Mouse (Mus musculus) A20 (cell line): Measurements from ENCODE around the gene Kbtbd12.

ENCODE experiments used
- DNase-seq: peaks from one replicate; pipeline ENCODE4 v3.0.0-alpha.2; 2011; ENCODE audit warnings: low read depth, low spot score

The Kbtbd12 gene

DNA sequence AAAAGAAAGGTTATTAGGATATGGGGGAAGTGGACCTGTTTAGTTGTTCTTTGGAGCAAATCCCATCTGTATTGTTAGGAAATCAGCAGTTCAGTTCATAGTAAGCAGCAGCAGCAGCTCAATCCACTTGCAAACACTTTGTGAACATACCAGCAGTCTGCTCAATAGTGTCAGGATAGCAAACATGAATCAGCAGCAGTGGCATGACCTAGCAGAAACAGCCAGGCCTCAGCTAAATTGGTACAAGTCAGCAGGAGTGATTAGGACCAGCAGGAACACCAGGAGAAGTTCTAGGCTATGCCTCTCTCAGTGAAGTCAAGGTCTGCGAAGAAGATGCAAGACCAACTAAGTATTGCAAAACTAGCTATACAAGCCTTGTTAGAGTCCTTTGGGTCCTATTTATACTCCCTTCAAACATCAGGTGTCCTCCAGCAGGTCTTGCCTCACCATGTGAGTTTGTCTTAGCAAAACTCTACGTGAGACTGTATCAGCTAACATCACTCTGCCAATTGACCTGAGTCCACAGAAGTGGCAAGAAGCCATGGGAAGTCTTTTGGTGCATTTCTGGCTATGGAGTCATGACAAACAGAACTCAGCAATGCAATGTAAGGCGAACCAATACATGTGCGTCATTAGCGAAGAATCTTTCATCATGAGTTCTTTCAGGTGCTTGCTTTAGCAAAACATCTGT is at the start of gene Kbtbd12:
Gene Kbtbd12, minus strand, starts transcription at position 340 of the 691 bp plus-strand sequence.
- no peak for DNase-seq

DNA sequence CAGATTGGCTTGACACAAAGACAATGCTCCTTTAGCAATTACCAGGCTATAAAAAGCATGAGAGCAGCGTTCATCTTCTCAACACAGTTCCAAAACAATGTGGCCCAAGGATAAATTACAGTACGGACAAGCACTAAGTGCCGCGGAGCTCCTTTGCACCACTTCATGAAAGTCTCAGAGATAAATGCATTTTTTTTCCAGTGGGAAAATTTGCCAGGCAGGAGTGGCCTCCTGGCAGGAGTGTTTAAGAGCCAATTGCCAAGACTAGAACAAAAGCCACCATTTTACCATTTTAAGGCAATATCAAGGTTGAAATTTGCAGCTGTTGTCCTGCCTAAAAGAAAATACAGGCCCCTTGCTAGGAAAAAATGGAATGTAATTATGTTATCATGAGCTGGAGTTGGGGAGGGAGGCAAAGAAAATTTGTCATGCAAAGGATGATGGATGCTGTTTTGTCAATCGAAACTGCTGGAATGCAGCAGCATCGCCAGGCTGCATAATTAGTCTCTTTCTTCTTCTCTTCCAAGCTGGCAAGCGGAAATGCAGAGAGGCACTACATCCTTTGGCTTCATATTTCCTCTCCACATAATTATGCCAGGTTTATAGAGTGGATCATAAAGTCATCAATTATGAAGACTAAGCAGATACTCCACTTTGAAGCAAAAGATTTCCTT is 45.8 kb upstream of the Kbtbd12 start:
- DNase-seq: no peak

DNA sequence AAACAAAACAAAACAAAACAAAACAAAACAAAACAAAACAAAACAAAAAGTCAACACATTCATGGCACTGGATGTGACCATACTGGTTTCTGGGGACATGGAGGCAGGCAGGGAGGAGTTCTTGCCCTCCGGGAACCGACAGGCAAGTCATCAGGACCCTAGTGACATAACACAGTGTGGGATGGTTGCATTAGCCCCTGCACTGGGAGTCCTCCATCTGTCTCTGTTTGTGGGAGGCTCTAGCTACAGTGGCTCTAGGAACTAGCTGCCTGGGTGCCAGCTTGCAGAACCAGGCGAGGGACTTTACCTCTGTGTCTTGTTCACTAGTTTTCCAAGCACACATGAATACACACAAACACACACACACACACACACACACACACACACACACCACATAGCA is 43.3 kb upstream of the Kbtbd12 start:
- no peak for DNase-seq

DNA sequence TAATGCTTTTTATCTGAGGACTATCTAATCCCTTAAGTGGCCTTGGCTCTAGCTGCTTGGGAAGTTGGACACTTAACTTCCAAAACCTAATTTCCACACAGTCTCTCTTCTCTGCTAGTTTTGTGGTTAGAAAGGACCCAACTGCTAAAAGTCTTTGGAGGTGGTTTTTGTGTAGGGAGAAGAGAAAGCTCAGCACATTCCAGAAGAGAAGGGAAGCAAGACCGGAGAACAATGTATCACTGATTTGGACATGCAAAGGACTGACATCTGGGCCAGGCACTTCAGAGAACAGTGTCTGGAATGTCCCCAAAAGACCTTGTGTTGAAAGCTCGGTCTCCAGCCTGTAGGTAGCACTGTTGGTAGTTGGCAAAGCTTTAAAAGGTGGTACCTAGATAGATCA is 40.0 kb upstream of the Kbtbd12 start:
- DNase-seq: no peak

DNA sequence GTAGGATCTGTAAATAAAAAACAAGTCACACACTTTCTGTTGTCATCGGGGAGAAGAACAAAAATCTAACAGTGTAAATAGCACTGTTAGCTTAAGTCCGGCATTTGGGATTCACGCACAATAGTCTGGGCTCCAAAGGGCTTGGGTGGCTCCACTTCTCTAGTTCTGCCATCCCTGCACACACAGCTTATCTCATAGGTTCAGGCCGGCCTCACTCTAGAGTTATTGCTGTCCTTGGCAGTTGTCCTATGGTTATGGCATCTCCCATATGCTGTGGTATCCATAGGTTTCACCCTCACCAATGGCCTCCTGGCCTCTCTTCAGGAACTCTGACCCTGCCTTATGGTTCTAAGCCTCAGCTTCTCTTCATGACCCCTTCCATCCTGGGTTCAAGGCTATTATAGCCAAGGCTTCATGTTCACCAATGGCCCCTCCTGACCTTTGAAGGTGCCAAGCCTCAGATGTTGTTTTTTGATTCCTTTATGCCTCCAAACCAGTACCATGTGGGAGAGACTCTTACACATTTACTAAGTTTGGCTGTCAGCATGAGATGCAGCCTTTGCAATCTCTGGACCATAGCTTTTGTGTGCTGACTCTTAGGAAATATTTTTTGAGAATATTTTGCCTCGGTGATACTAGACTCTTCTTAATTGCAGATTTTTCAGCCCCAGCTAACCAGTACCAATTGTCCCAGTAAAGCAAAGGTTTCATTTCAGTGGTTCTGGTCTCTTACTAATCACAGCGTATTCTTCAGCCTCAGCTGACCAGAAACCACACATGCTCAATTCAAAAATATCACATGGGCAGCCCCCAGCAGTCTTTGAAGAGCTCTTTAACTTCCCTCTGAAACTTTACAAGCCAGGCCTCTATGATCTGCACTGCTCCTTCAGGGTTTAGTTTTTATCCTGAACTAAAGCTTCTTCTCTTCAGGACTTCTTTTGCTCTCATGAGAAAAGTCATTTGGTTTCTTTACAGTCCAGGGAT is 39.3 kb upstream of the Kbtbd12 start:
- DNase-seq: peak; percentile 72

DNA sequence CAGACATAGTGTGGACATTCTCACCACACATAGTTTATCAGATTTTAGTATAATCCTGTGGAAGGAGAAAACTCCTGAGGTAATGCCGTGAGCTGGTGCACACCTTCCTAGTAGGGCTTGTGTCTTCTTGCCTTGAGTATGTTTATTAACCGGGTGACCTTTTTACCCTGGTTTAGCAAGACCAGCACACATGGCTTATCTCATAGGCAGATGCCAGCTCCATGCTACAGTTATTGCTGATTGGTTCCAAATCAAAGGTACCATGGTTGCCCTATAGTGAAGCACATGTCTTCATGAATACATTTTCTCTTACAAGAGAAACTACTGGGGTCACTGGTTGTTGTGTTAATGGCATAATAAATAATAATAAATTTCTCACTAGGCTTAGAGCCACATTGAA is 38.1 kb upstream of the Kbtbd12 start:
- no peak for DNase-seq

DNA sequence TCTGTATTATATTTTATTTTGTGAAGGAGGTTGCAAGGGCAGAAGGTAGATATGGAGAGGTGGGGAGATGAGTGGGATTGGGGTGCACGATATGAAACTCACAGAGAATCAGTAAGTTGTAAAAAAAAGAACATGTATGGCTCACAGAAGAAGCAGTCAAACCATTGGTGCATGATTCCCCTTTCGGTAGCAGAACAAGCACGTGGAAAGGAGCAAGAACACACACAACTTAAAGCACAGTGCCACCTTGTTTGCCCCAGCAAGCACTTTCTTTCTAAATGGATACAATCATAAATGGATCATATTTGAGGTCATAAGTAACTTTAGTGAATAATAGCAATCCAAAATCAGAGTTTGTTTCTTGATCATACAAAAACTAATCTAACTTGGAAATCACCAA is 24.5 kb upstream of the Kbtbd12 start:
- peak; percentile 61 for DNase-seq

DNA sequence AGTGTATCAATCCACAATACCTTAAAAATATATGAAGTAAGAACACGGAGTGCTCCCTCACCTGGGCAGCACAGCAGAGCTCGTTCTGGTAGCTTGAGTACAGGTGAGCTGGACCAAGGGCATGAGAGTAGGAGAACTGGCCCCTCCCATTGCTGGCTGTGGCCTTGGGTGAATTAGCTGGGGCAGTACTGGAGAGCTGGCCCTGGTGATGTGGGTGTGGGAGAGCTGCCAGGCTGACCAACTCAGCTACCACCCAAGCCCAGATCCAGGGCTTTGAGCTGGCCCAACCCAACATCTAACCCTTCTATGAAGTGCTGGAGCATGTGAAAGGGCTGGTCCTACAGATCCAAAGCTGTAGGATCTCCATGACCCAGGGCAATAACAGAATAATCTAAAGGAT is 23.9 kb upstream of the Kbtbd12 start:
- no peak for DNase-seq

DNA sequence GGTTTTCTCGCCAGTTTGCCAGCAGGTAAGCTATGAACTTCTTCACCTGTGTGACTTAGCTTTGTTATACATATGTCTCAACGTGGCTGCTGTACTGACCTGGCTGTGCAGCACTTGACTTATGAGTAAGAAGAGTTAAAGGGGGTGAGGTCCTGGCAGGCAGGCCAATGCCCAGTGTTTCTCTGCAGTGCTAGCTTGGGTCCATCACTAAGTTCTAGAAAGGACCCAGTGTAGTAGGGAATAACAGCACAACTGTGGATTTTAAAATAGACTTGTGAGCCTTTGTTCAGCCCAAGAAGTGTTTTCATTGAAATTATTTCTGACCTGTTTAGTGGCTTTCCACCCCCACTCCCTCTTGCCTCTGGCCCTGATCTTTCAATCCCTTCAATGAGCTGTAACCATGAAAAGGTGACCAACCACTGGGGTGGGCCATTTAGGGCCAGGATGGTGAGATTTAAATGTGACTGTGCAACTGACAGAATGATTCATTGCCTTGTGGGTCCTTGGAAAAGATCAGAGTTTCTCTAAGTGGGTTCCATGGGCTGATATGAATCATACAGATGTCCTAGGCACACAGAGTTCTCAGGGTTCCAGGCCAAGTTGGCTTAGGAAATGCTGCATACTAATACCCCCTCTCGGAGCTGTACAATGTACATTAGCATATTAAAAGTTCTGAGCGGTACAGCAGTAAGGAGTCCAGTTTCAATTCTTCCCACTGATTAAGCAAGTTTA is 10.0 kb upstream of the Kbtbd12 start:
- no peak for DNase-seq

DNA sequence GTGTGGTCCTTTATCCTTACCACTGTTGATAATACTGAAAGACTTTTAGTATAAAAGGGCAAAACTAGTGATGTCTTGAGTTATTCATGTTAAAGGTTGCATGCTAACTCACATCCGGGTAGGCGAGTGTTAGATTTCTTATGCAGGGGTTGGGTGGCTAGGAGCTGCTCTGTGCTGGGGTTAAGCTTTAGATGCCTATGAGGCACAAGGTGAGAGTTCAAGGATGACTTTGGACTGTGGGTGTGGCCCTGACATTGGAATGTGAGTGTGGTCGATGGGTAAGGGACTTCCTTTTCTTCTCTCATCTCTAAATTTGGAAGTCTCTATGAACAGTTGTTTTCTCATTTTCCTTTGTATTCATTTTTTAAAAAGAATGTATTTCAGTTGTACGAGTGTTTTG is 7.0 kb upstream of the Kbtbd12 start:
- no peak for DNase-seq

DNA sequence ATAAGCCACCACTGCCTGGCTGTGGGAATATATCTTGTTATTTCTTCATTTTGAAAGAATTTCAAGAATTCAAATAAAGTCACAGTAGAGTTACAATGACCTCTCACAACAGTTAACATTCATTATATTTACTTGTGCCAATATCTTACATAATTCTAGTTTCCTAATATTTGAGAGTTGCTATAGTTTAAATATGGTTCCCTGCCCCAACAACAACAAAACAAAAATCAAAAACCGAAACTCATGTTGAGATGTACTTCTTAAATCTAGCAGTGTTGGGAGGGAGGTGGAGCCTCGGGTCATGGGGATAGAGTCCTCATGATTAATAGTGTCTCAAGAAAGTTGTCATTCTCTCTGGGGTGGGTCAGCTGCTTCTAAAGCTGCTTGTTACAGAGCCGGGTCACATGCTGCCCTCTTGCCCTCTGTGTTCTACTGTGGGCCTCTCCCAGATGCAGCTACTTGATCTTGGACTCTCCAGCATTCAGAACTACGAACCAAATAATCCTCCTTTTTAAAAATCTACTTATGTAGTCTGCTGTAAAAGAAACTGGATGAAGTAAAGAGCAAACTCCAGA is 3.7 kb upstream of the Kbtbd12 start:
- no peak for DNase-seq

DNA sequence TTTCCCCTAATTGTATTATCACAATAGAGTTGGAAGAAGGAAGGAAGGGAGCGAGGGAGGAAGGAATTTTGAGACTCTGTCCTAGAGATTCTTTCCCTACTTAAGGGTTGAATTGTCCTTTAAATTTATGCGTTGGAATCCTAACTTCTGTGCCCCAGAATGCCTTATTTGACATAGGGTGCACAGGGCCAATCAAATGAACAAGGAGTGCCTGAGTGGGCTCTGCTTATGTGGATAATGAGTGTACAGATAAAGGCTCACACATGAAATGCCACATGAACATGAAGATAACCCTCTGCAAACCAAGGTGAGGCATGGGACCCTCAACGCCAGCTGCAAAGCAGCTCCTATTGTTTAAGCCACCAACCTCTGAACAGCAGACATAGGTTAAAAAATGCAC is 2.6 kb upstream of the Kbtbd12 start:
- DNase-seq: no peak

DNA sequence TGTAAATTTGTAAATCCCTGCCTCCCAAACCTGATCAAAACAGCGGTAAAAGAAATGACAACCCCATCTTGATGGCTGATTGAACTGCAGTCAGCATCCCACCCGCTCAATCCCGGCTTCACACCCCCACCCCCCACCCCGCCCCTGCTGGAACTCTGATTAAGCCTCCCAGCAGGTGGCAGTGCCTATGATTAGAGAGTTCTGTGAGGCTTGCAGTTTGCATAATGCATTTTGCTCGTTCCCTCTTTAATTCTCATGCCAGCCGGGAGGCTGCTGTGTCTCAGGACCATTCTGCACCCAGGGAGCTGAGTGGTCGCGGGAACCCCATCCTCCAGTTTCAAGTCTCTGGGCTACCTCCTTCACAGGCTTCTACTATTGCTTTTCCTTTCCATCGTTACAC is 2.2 kb upstream of the Kbtbd12 start:
- no peak for DNase-seq

DNA sequence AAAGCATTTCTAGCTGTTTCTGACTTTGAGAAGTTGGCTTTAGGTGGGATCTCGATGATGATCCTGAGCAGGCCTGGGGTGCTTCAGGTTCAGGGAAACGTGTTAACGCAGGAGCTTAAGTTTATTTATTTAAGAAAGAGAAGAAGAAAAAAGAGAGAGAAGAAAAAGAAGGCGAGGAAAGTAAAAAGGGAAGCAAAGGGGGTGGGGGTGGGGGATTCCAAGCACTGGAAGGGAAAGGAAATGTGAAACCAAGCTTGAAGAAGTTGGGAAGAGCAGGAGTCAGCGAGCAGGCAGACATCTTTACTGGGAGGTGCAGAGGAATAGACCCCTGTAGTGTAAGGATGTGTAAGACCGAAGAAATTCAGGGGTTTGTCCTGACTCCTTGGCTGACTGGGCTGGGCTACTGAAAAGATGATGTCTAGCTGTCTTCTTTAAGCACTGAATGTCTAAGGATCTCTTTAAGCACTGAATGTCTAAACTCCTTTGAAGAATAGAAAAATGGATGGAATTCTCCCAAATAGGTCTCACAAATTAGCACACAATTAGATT is 1.7 kb upstream of the Kbtbd12 start:
- DNase-seq: no peak

DNA sequence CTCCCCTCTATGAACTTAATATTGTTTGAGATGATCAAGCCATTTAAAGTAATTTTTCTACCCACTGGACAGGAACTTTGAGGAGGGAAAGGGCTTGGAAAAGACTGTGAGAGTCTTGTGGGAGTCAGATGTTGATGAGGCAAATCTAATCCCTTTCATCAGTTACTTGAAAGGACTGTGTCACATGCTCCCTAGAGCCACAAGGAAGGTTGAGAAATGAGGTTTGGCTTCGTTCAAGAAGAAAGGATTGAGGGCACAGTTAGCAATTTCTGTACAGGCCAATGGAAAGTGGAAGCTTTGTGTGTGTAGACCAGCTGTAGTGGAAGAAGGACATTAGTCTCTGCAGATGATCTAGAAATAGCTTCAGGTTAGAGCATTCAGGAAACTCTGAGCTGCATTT is 1.2 kb upstream of the Kbtbd12 start:
- DNase-seq: no peak

DNA sequence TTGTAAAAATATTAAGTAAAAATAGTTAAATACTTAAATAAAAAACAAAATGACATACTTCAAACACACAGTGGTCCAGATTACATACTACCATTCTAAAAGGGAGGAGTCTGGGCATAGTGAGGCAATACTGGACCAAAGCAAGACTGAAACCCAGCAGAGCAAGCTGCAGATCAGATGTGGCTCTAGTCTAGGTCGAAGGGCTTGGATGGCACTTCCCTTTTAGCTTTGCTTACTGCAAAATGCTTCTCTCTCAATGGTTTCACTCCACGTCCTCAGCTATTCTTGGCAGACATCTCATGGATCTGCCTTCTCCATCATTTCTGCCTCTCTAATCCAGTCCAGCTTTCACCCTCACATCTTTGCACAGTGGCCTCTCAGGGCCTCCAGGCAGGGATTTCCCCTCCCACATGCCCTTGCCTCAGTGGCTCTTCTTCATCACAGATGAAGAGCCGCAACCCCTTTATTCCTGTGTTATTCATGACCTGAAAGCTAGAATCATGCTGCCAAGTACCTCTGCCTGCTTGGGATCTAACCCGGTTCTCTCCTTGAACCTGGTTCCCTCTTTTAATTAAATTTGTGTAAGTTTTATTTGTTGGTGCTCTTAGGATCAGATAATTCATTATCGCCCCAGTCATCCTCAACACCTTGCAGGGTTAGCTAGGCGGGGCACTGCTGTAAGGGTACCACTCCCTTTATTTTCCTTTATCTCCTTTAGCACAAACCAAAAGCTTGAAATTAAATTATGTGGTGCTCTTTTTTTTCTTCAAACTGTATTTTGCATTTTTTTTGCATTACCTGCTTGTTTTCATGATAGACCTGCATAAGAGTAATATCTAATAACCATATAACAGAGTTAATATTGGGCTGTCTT is 1.6 kb downstream of the Kbtbd12 start:
- DNase-seq: peak; percentile 51

DNA sequence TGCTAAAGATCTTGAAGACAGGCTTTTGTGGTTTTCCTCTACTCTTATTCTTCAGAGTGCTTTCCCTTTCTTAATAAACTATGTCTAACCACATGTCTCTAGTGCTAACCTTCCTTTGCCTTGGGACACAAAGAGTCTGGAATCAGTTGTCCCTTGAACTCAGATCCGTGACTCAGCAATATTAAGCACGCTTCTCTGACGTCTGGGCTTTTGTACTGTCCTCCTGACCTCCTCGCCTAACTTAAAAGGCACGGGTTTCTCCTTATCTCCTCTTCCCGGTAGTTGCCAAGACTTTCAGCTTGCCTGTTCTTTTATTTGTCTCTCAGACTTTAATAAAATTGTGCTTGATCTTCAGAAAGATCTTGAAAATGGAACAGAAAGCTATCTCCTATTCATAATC is 6.5 kb downstream of the Kbtbd12 start:
- no peak for DNase-seq

DNA sequence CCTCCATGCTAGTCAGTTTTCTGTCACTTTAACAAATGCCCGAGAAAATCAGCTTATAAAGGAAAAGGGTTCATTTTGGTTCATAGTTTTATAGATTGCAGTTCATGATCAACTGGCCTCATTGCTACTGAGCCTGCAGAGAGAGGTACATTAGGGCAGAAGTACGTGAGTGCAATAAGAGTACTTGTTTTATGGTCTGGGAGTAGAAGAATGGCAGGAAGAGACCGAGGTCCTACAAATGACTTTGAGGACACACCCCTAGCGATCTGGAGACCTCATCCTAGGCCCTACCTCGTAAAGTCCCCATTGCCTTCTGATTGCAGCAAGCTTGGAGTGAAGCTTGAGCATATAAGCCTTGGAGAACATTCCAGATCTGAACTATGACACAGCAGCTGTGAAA is 7.2 kb downstream of the Kbtbd12 start:
- DNase-seq: no peak

DNA sequence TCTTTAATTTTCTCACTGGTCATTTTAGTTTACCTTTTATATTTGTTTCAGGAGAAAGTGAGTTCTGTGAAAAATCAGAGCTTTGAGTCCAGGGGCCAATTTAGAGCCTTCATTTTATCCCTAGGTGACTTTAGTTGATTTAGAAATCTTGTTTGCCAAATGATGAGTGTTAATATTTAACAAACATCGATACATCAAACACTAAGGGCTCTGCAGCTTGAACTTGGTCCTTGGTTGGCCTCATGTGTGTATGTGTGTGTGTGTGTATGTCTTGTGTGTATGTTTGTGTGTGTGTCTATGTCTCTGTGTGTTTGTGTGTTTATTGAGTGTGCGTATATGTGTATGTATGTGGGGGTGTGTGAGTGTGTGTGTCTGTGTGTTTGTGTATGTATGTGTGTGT is 7.9 kb downstream of the Kbtbd12 start:
- DNase-seq: no peak

DNA sequence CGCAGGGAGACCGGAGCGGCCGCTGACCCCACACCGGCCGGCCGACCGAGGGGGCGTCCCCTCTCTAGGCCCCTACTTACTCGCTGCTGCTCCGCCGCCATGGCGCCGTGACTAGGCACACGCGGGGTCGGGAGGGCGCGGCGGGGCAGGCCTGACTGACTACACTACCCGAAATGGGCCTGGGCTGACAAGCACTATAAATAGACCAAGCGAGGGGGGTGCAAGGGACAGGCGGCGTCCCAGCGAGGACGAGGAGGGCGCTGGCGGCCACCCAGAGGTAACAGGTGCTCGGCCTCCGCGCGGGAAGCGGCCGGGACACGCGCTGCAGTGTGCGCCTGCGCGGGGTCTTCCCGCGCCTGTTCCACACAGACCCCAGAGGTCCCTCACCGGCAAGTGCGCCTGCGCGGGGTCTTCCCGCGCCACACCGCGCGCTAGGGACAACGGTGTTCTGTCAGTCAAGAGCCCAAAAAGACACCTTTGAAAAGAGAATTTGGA is 10.4 kb downstream of the Kbtbd12 start:
- peak; percentile 95 for DNase-seq
